Mouse (Mus musculus) brown adipose tissue, adult 24 weeks (tissue): ENCODE results near the gene Exph5. TPM values are rescaled to one million over a fixed set of nuclear protein-coding genes. Genes with fewer than 3 reads are reported as not detected.

Experiments used
- H3K27ac ChIP-seq: fragments of 200-500 bp; replicated peaks from 2 replicates; pipeline ENCODE4 v1.5.1; 2012; ENCODE audit warnings: low read depth, mild to moderate bottlenecking, low read length
- H3K4me1 ChIP-seq: fragments of 200-500 bp; 2 replicates; pipeline ENCODE4 v1.6.1; 2012; ENCODE audit warnings: low read length, mixed read lengths; ENCODE audit not compliant: control insufficient read depth, insufficient read depth, insufficient read length
- H3K4me3 ChIP-seq: fragments of 200-500 bp; 2 replicates; pipeline ENCODE4 v1.5.1; 2012; ENCODE audit warnings: low read depth, mild to moderate bottlenecking, low read length, moderate library complexity; ENCODE audit not compliant: insufficient read depth
- polyA plus RNA-seq: library from polyadenylated mRNA; stranded (reverse); fragments of >200 nt; gene quantifications from 2 replicates; pipeline ENCODE4 v1.2.4, GENCODE M21; 2012; ENCODE audit not compliant: missing spikeins, insufficient read depth, insufficient read length

Gene Exph5
- polyA plus RNA-seq, 1 experiment: not detected

DNA sequence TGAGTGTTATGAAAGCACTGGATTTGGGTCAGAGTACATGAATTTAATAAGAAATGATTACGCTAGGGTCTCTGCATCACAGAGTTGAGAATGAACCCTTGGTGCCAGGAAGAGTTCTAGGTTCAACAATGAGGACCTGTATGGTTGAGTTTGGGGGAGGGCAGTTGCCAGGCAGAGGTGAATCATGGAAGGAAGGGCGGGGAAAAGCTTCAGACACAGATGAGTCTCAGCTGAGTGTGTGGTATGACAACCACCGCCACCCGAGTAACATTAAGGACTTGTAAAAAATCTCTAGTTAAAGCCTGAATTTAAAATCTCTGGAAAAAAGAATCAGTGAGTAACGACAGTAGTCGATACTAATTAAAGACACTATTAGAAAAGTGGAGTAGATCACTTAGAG lies 14.7 kb upstream of the Exph5 start:
- Histone ChIP-seq H3K27ac (no peak overlapping the region), H3K4me3 (no peak overlapping the region), H3K4me1 (no peaks in the 10 kb centered on the region)

DNA sequence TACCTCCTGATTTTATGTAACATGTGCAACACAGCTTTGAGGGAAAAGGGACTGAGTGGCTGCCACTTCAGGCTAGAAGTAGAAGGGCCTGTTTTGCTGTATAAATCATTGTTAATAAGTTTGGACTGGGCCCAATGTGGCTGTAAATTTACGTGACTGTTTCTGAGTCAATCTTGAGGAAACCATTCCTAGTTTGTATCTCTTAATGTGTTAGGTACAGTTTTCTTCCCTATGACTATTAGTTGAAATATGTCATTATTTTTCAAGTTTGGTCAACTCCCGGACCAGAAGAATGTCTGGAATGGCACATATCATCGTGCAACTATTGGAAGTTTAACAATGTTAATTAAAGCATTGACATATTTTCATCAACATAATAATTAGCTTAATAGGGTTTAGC lies 11.5 kb upstream of the Exph5 start:
- Histone ChIP-seq H3K27ac (no peak overlapping the region), H3K4me1 (no peaks in the 10 kb centered on the region), H3K4me3 (no peak overlapping the region)

DNA sequence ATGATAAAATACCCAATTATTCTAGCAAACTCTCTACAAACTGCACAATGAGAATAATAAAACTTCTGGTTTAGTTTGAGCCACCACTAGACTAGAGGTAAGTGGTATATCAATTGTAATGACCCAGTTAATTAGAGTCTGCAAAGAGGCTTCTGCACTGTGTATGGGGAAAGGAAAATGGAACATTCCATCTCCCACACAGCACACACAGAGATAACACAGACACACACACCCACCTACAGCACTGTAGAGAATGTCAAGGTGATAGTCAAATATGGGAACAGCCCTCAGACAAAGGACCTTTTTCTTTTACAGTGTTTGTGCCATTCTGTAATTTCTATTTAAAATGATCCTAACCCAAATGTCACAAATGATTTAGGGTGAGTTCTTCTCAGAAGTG lies 8.6 kb upstream of the Exph5 start:
- no peaks in the 10 kb centered on the region for H3K4me1 ChIP-seq
- H3K27ac ChIP-seq: no peak overlapping the region
- no peak overlapping the region for H3K4me3 ChIP-seq

DNA sequence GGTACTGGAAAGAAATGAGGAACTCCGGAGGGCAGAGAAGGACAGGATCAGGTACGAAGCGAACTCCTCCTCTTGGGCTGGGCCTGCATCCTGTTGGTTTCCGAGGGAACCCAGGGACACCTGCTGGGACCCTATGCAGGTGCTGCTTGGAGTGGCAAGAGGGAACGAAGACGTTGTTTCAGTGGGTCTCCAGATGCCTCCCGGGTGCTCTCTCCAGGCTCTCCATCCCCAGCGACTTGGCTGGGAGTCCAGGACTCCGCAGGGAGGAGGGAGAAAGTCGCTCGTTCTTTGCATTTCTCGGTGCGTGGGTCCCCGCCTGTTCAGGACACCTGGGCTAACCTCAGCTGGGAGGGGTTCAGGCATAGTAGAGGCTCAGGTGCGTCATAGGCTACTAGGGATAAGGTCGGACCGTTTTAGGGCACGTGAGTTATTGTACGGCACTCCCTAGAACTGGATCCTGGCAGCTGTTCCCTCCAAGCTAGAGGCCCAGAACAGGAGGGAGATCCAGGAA lies 386 bp downstream of the Exph5 start:
- no peak overlapping the region for H3K27ac ChIP-seq
- H3K4me1 ChIP-seq: no peaks in the 10 kb centered on the region
- H3K4me3 ChIP-seq: no peak overlapping the region; the same call in 1 of the 2 replicates

DNA sequence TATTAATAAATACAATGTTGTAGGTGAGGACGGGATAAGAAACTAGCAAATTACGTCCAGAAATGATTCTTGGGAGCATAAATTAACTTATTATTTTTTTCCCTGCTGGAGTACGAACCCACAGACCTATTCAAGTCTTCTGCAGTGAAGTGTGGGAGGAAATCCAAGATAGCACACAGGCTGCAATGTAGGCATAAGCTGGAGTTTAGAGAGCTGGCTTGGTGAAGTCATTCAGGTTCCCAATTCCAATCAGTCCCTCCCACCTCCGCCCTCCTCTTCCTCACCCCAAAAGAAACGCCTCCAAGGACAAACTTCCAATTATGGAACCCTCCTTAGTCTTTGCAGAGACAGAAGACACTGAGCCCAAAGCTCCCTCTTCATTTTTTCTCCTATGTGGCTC lies 945 bp downstream of the Exph5 start:
- Histone ChIP-seq H3K27ac (no peak overlapping the region), H3K4me1 (no peaks in the 10 kb centered on the region), H3K4me3 (no peak overlapping the region)

DNA sequence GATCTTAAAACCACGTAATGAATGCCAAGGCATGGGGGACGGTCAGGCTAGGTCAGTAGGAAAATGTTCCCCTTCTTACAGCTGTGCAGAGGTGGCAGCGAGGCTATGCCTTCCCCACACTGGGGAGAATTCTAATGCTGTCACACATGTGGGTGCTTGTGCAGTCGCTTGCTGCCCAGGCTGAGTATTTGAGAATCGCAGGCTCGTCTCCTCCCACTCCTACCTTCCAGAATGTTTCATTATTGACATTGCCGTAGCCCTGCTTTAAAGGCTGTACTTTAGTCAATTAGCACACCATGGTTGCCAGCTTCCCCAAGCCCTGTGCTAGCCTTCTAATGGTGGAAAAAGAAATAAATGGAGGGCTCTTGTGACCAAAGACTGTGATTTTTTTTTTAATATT lies 6.4 kb downstream of the Exph5 start:
- Histone ChIP-seq H3K4me3 (no peak overlapping the region), H3K4me1 (no peaks in the 10 kb centered on the region), H3K27ac (no peak overlapping the region)

DNA sequence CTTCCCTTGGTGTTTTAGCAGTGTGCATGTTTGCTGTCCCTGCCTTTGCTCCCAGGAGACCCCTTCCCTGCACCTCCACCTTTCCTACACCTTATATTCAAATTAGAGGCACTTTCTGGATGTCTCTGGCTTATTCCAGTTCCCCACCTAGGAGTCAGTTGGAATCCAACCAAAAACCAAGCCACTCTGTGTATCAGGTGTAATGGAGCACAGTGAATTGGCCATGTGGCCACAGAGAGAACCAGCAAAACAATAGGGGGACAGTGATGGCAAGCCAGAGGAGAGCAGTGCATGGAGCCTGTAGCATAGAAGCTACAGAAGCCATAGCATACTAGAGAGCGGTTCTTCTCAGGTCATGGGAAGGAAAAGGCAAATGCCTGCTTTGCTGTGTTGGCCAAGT lies 11.5 kb downstream of the Exph5 start:
- H3K27ac ChIP-seq: no peak overlapping the region
- H3K4me1 ChIP-seq: no peaks in the 10 kb centered on the region
- no peak overlapping the region for H3K4me3 ChIP-seq

DNA sequence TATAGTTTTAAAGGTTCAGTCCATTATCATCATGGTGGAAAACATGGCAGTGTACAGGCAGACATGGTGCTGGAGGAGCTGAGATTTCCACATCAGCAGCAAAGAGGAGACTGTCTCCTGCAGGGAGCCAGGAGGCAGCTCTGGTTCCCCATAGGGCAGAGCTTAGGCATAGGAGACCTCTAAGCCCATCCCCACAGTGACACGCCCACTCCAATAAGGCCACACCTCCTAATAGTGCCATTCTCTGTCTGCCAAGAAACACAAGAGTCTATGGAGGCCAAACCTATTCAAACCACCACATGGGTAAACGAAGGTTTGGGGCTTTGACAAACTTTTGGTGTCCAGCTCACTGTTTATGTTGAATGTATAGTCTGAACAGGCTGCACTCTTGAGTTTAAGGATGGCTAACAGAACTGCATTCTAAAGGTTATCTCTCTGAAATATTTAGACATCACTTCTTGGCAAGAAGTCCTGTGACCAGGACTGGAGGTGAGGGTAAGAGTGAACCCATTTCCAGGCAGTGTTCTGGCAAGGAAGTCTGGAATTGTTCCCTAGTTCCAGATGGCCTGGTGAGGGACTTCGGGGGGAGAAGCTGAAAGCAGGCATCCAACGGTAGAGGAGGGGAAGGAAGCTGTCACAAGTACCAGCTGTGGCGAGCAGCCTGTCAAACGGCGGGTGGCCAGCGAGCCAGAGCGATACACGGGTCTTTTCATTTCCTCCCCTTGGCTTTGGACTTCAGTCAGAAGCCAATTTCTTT lies 19.6 kb downstream of the Exph5 start:
- H3K4me1 ChIP-seq: no peaks in the 10 kb centered on the region
- H3K27ac ChIP-seq: no peak overlapping the region

DNA sequence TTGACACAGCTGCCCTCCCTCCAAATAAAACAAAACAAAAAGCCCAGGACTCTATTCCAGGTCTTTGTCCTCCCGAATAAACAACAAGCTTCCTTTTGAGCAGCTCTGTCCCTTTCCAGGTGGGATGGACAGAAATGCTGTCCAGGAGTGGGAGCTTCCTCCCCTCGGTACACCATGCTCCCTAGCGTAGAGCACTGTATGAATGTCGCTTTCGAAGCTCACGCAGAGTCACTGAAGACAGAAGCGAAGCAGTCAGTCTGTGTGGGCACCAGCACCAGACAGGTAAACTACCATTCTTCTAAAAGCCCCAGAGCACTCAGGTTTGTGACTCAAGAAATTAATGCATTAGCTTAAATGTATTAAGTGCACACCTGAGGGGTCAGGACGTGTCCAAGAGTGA lies 20.2 kb downstream of the Exph5 start:
- Histone ChIP-seq H3K4me3 (no peak overlapping the region), H3K27ac (no peak overlapping the region), H3K4me1 (no peaks in the 10 kb centered on the region)

More for the DNA sequence above, 19.6 kb downstream of the Exph5 start:
- no peak overlapping the region for H3K4me3 ChIP-seq

DNA sequence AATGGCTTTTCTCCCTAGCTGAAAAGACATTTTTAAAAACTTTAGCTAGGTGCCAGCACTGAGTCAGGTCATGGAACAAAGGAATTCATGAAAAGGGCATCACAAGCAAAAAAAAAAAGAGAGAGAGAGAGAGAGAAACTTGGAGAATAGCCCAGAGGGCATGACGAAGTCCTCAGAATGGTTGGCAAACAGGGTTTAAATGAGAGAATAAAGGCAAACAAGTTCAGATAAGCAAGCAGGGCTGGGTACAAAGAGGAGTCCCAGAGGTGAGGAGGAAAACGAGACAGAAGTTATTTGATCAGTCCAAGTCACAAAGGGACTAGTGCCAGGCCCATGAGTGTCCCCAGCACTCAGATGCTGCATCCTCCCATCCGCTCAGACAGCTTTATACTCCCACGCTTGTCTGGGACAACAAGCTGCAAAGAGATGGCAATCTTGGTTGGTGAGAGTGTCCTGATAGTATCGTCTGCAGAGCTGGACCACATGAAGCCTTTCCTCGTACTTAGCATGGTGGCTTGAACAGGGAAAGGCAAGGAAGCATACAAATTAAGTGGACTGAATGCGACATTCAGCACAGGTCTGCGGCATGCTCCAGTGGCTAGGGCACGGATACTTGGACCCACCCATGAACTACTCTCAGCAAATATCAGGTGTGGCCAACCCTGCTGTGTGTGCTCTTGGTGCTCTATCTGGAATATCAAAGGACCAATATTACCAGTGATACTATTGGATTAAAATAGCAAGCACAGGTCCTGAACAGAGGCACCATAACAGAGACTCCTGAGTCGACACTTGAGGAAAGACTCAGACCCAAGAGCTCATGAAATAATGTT lies 22.2 kb downstream of the Exph5 start:
- H3K4me3 ChIP-seq: no peak overlapping the region
- no peaks in the 10 kb centered on the region for H3K4me1 ChIP-seq
- no peak overlapping the region for H3K27ac ChIP-seq

DNA sequence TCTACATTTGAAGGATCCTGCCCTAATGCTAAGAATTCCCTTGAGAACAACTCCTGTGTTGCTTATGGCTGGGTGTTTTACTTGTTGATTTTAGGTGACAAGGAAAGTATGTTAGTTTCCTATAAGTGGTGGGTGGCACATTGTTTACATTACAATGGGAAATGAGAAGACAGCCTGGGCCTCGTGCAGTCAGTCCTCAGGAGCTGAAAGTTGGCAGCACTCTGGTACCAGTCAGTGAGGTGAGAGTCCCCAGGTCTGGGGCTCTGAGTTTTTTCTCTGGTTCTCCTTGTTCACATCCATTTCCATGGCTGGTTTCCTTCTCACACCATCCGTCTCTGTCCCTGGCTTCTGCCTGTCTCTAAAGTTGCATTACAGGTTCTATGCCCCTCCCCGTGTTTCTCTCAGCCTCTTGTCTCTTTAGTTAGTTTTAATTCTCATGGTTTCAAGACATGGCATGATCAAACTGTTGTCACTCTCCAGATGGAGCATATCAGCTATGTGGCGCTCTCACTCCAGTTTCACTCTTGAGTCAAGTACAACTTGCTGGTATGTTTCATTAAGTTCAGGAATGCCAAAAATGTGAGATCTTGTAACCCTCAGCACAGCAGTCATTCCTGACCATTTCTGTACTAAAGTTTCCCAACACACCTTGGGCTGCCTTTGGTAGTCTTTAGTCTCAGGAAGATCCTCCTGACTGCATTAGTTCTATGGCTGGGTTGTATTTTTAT lies 24.1 kb downstream of the Exph5 start:
- H3K4me1 ChIP-seq: no peaks in the 10 kb centered on the region
- no peak overlapping the region for H3K4me3 ChIP-seq
- H3K27ac ChIP-seq: no peak overlapping the region

DNA sequence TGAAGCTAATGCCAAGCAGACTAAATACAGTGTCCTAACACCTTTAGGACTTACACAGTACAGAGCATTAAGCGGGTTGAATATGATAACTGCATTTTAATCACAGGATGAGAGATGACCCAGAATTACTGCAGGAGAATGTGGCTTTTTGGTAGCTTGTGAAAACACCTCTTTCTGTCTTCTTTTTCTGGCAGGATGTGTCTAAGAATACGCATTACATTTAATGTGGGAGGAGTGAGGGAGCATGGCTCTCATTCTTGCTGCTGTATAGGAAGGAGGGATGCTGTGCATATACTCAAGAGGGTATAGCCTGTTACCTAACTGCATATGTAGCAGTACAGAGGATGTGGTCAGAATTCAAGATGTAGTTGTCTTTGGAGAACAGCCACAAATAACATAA lies 26.7 kb downstream of the Exph5 start:
- Histone ChIP-seq H3K27ac (no peak overlapping the region), H3K4me3 (no peak overlapping the region), H3K4me1 (no peaks in the 10 kb centered on the region)

DNA sequence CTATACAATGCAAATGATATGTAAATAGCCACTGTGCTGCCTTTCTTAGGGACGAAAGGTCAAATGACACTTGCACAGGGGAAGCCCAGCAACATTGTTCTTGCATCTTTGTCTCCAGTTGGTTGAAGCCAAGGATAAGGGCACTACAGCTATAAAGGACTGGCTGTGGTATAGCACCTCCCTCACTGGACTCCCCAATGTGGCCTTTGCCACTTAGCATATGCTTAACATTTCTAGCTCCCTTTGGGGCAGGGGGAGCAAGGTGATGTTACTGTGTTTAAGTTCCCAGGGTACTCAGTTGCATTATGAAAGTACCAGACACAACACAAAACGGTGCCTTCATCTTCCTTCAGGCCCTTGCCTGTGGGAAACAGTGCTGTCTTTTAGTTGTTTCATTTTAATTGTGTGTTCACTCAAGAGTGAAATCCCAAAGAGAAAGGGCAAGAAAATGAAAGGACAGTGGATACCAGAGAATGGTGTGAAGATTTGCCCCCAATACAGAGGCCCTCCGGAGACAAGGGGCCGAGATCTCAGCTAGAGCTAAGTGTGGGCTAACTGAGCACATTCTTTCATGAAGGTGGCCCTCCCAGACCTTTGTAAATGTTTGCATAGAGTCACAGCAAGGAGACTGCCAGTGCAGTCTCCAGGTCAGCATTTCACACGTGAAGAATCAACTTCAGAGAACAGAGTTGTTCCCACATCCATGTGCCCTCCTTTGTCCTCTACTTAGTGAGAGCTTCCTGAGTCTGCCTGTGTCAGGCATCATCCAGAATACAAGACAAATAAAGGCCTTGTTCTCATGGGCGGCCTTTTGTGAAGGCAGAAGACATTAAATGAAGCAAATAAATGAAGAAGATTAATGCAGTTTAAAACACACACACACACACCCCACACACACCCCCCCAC lies 28.1 kb downstream of the Exph5 start:
- Histone ChIP-seq H3K27ac (no peak overlapping the region), H3K4me3 (no peak overlapping the region), H3K4me1 (no peaks in the 10 kb centered on the region)

DNA sequence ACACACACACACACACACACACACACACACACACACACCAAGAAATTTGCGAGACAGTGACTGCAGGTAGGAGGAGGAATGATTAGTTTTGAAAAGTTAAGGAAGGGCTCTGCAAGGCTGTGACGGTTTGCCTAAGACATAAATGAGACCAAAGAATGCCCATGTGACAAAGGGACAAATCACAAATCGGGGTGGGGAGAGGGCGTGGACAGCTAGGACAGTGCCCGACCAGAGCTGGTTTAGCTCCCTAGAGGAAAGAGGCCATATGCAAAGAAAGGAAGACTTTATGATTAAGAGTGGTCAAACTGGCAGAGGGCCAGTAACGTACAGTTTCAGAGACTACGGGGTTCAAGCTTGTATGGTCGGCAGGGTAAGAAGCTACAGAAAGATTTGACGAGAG lies 28.8 kb downstream of the Exph5 start:
- Histone ChIP-seq H3K27ac (no peak overlapping the region), H3K4me3 (no peak overlapping the region), H3K4me1 (no peaks in the 10 kb centered on the region)
